Mouse (Mus musculus): ENCODE data around the gene Gpr183.

The Gpr183 gene

DNA sequence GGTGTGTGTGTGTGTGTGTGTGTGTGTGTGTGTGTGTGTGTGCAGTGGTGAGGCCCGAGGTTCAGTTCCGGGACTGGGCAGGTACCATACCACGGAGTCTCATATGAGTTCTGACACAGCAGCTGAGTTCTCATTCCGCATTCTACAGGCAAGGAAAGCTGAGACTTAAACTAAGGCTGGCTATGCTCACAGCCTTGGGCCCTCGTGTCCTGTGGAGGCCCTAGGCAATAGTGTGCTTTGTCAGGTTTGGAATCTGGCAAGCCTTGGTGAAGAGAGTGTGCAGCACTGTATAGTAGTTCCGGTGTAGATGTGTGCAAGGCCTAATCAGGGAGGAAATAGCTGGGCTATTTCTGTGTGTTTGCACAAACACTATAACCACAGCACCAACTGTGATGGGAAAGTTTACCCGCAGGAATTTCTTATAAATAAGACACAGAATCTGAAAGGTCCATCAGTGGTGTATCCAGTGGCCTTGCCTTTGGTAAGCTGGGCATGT is 61.6 kb downstream of the Gpr183 start:
- DNase-seq (ENCODE audit: low read depth, low spot score), result no peak

All from brain, adult 2 months (tissue).